Mouse (Mus musculus) thymus, postnatal 14 days (tissue): Measurements from ENCODE around the gene Nufip1.

ENCODE experiments used
- DNase-seq: peaks from one replicate; pipeline ENCODE4 v3.0.0; 2021

The Nufip1 gene

DNA sequence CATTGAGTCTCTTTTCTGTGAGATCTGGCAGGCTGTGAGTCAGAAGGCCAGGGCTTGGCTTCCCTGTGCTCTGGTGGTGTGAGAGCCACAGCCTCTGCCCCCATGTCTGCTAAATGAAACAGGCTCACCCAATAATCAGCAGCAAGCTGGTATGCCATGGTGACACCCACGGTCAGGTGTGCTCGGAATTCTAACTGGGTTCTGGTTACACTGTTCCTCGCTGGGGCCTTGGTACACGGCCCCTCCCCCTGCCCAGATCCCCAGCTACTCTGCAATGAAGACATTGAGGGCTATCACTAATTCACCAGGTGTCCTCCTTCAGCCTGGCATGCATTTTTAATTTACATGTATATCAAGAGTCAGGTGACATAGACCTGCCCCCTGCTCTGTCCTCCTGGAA lies 75.6 kb downstream of the Nufip1 start:
- no peak for DNase-seq
